Mouse (Mus musculus): ENCODE data around the gene Tubgcp2.

Gene Tubgcp2

GRCm38 (mm10) chr7:140036281-140037170, at the start of gene Tubgcp2, which contains the start of gene Zfp511:
Gene Tubgcp2, minus strand, starts transcription at chr7:140036669.
Gene Zfp511, plus strand, starts transcription at chr7:140036391.
- DNase-seq (ENCODE audit: low spot score in 2 of 2) = peak; percentile 79 to 89

- DNase-seq (ENCODE audit: low spot score in 2 of 2) = peak; percentile 70 to 85
Measured at GRCm38 (mm10) chr7:140082242-140082678, 45.8 kb upstream of the Tubgcp2 start, which contains the start of gene Caly. Gene Caly, minus strand, starts transcription at chr7:140082548.

GRCm38 (mm10) chr7:140081408-140082241, 45.2 kb upstream of the Tubgcp2 start:
- DNase-seq (ENCODE audit: low spot score in 2 of 2) = peak; percentile 33 to 35

- peak; percentile 65 to 85 for DNase-seq (ENCODE audit: low spot score in 2 of 2)
Measured at GRCm38 (mm10) chr7:140080503-140081156, 44.2 kb upstream of the Tubgcp2 start.

GRCm38 (mm10) chr7:140078711-140079110, 42.2 kb upstream of the Tubgcp2 start:
- DNase-seq (ENCODE audit: low spot score in 2 of 2) = peak in 1 of 2 experiments; percentile 62

- DNase-seq (ENCODE audit: low spot score in 2 of 2) = no peak
Measured at GRCm38 (mm10) chr7:140077698-140078097, 41.2 kb upstream of the Tubgcp2 start.

- no peak for DNase-seq (ENCODE audit: low spot score in 2 of 2)
Measured at GRCm38 (mm10) chr7:140070042-140070711, 33.7 kb upstream of the Tubgcp2 start.

- no peak for DNase-seq (ENCODE audit: low spot score in 2 of 2)
Measured at GRCm38 (mm10) chr7:140067397-140067796, 30.9 kb upstream of the Tubgcp2 start.

- DNase-seq (ENCODE audit: low spot score in 2 of 2) = peak; percentile 61 to 69
Measured at GRCm38 (mm10) chr7:140063092-140063491, 26.6 kb upstream of the Tubgcp2 start.

GRCm38 (mm10) chr7:140062307-140062706, 25.8 kb upstream of the Tubgcp2 start:
- DNase-seq (ENCODE audit: low spot score in 2 of 2) = no peak

- DNase-seq (ENCODE audit: low spot score in 2 of 2) = no peak
Measured at GRCm38 (mm10) chr7:140061832-140062130, 25.3 kb upstream of the Tubgcp2 start.

- DNase-seq (ENCODE audit: low spot score in 2 of 2) = no peak
Measured at GRCm38 (mm10) chr7:140060936-140061831, 24.7 kb upstream of the Tubgcp2 start.

- no peak for DNase-seq (ENCODE audit: low spot score in 2 of 2)
Measured at GRCm38 (mm10) chr7:140059601-140060000, 23.1 kb upstream of the Tubgcp2 start.

- DNase-seq (ENCODE audit: low spot score in 2 of 2) = no peak
Measured at GRCm38 (mm10) chr7:140058528-140058927, 22.1 kb upstream of the Tubgcp2 start.

- DNase-seq (ENCODE audit: low spot score in 2 of 2) = no peak
Measured at GRCm38 (mm10) chr7:140057413-140058407, 21.2 kb upstream of the Tubgcp2 start.

GRCm38 (mm10) chr7:140054124-140054523, 17.7 kb upstream of the Tubgcp2 start:
- no peak for DNase-seq (ENCODE audit: low spot score in 2 of 2)

- DNase-seq (ENCODE audit: low spot score in 2 of 2) = no peak
Measured at GRCm38 (mm10) chr7:140049115-140049689, 12.7 kb upstream of the Tubgcp2 start.

GRCm38 (mm10) chr7:140048361-140049114, 12.1 kb upstream of the Tubgcp2 start, which contains the start of gene Msx3:
Gene Msx3, minus strand, starts transcription at chr7:140049089.
- no peak for DNase-seq (ENCODE audit: low spot score in 2 of 2)

All from frontal cortex, postnatal 25 days (tissue).